Mouse (Mus musculus) hindbrain, embryonic 10.5 days (tissue): Measurements from ENCODE around the gene Dock6. TPM values are rescaled to one million over a fixed set of nuclear protein-coding genes. Genes with fewer than 3 reads are reported as not detected.
"Not testable (repeated sequence)": the region's sequence is repeated elsewhere in the genome, so short reads cannot be mapped to it uniquely, and the experiment has no call there.

Experiments used
- DNase-seq: peaks from one replicate; pipeline ENCODE4 v3.0.0-alpha.2; 2017; ENCODE audit warnings: low spot score
- H3K27ac ChIP-seq: fragments of 300-500 bp; sonication (generic); 2 replicates; pipeline ENCODE4 v1.5.1; 2016; ENCODE audit warnings: mild to moderate bottlenecking, moderate library complexity
- H3K27me3 ChIP-seq: fragments of 300-500 bp; sonication (generic); 2 replicates; pipeline ENCODE4 v1.6.1; 2016; ENCODE audit warnings: mild to moderate bottlenecking; ENCODE audit not compliant: poor library complexity, insufficient read depth, severe bottlenecking
- H3K36me3 ChIP-seq: fragments of 300-500 bp; sonication (generic); 2 replicates; pipeline ENCODE4 v1.6.1; 2016; ENCODE audit warnings: mild to moderate bottlenecking, moderate library complexity
- H3K4me1 ChIP-seq: fragments of 300-500 bp; sonication (generic); replicated peaks from 2 replicates; pipeline ENCODE4 v1.6.1; 2016; ENCODE audit warnings: mild to moderate bottlenecking
- H3K4me3 ChIP-seq: fragments of 300-500 bp; sonication (generic); 2 replicates; pipeline ENCODE4 v1.5.1; 2016; ENCODE audit warnings: mild to moderate bottlenecking, moderate library complexity
- H3K9me3 ChIP-seq: fragments of 300-500 bp; sonication (generic); 2 replicates; pipeline ENCODE4 v1.6.1; 2016; ENCODE audit warnings: mild to moderate bottlenecking, moderate library complexity
- WGBS: fragments of 180-500 bp; shearing (Covaris S2); methylation state at CpG from one replicate; pipeline ENCODE4 v1.1.7; 2016; 5-methylcytosine and 5-hydroxymethylcytosine counted together
- polyA plus RNA-seq: library from polyadenylated mRNA; unstranded; fragments of >200 nt; fragmentation: Nextera tagmentation; extraction: Ambion mirVana; gene quantifications from 2 replicates; pipeline ENCODE4 v1.2.1, GENCODE M21; 2016

The Dock6 gene
- polyA plus RNA-seq, 1 experiment from 2014 or later, result 24.1 TPM

DNA sequence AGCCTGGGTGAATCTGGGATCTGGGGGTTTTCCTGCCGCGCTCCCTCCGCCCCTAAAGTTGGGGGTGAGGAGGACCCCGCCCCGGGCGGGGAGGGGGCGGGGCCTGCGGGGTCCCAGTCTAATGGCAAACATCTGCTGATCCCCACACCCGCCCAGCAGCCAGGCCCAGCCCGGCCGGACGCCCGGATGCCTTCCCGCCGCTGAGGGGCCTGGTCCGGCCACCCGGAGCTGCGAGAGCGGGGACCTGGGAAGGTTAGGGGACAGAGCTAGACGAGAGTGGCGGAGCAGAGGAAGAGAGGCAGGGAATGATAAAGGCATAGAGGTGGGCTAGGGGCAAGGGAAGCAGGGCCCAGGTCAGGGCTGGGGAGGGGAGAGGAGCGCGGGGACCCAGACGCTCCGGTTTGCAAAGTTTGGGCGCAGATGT, 54.5 kb downstream of the Dock6 start:
- peaks cover 43% of the 10 kb centered on the region for H3K4me1 ChIP-seq
- H3K36me3 ChIP-seq, result peaks cover 49% of the 10 kb centered on the region
- WGBS, result under 1% methylated on average over 25 of the region's 26 CpGs
- DNase-seq, result peak; percentile 74
- H3K4me3 ChIP-seq, result peak overlapping the region; percentile 83
- peak overlapping the region; percentile 92 for H3K27ac ChIP-seq
- 0 out of 2 replicates have a peak, but pooled peaks cover 2% of the 10 kb centered on the region for H3K9me3 ChIP-seq
- no peaks in the 10 kb centered on the region for H3K27me3 ChIP-seq

DNA sequence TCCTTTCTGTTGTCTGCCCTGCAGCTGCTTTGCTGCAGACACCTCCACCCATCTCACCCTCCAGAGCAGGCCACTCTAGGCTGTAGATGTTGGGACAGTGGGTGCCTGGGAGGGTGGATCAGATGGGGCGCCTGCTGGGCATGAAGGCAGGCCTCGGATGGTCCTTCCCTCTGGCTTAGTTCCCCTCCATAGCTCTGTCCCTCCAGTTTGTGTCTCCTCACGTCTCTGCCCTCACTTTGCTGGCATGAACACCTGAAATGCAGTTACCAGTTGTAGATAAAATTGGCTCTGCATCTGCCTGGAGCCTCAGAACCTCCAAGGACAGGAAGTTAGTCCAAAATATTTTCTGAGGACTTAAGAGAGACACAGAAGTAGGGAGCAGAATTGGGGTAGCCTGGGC, 55.5 kb downstream of the Dock6 start:
- DNase-seq, result no peak
- Histone ChIP-seq H3K36me3 (peaks cover 54% of the 10 kb centered on the region), H3K4me1 (peaks cover 46% of the 10 kb centered on the region), H3K4me3 (peak overlapping the region; percentile 83), H3K9me3 (0 out of 2 replicates have a peak, but pooled peaks cover 2% of the 10 kb centered on the region), H3K27me3 (no peaks in the 10 kb centered on the region), H3K27ac (peak overlapping the region; percentile 79)
- 66% methylated on average over 3 of the region's 3 CpGs for WGBS

DNA sequence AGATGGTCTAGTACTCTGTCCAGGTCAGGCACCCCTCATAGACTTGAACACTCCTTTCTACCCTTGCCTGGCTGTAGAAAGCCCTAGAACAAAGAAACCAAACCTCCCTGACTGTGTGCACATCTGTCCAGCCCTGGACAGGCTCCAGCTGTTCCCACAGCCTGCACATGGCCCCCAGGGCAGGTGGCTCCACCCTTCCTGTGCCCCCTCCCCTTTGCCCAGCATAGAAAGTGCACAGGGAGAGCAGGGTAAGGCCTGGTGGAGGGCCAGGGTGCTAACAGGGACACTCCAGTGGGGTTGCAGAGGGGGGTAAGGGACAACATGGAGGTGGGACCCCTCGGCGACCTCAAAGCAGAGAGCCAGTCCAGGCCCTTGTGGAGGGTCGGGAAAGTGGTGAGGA, 56.2 kb downstream of the Dock6 start:
- Histone ChIP-seq H3K27me3 (no peaks in the 10 kb centered on the region), H3K36me3 (peaks cover 56% of the 10 kb centered on the region), H3K4me1 (peaks cover 46% of the 10 kb centered on the region), H3K9me3 (0 out of 2 replicates have a peak, but pooled peaks cover 2% of the 10 kb centered on the region), H3K4me3 (peak overlapping the region; percentile 83), H3K27ac (peak overlapping the region; percentile 79)
- WGBS, result 67% methylated on average over 3 of the region's 3 CpGs
- DNase-seq, result peak; percentile 19

DNA sequence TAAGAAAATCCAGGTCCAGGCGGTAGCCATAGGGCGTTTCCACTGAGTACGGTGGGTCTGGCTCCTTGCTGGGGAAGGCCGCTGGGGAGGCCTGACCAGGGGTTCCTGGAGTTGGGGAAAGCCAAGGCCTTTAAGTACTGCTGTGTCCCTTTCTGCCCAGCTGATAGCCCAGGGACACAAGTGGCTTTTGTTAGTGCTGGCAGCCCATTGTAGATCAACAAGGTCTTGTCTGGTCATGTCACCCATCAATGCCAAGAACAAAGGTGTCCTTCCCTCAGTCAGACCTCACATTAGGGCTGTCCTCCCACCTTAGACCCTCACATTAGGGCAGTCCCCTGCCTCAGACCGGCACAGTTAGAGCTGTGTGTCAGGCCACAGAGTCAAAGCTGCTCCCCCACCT, 56.9 kb downstream of the Dock6 start:
- peak overlapping the region; percentile 83 for H3K4me3 ChIP-seq
- DNase-seq, result no peak
- 0 out of 2 replicates have a peak, but pooled peaks cover 2% of the 10 kb centered on the region for H3K9me3 ChIP-seq
- peak overlapping the region; percentile 79 for H3K27ac ChIP-seq
- WGBS, result 71% methylated on average over 5 of the region's 5 CpGs
- H3K4me1 ChIP-seq, result peaks cover 46% of the 10 kb centered on the region
- peaks cover 49% of the 10 kb centered on the region for H3K36me3 ChIP-seq
- H3K27me3 ChIP-seq, result no peaks in the 10 kb centered on the region

DNA sequence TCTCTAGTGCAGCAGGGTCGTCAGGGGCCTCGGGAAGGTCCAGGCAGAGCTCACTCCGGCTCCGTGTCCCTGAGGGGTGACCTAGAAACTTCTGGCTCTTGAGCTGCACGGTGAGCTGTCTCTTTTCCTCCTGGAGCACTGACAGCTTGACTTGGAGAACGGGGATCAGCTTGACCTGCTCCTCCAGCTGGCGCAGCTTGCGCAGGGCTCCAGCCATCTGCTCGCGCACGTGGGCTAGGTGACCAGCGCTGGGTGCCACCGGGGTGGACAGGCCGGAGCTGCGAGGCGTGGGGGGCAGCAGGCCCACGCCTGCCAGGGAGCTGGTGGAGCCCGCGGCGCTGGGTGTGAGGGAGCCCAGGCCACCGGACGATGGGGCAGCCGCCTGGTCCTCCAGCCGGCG, 57.5 kb downstream of the Dock6 start:
- peaks cover 55% of the 10 kb centered on the region for H3K36me3 ChIP-seq
- DNase-seq, result no peak
- no peak overlapping the region; the same call in 1 of the 2 replicates for H3K27ac ChIP-seq
- H3K4me3 ChIP-seq, result no peak overlapping the region
- WGBS, result 95% methylated on average over 25 of the region's 25 CpGs
- H3K27me3 ChIP-seq, result no peaks in the 10 kb centered on the region
- 0 out of 2 replicates have a peak, but pooled peaks cover 2% of the 10 kb centered on the region for H3K9me3 ChIP-seq
- peaks cover 46% of the 10 kb centered on the region for H3K4me1 ChIP-seq

DNA sequence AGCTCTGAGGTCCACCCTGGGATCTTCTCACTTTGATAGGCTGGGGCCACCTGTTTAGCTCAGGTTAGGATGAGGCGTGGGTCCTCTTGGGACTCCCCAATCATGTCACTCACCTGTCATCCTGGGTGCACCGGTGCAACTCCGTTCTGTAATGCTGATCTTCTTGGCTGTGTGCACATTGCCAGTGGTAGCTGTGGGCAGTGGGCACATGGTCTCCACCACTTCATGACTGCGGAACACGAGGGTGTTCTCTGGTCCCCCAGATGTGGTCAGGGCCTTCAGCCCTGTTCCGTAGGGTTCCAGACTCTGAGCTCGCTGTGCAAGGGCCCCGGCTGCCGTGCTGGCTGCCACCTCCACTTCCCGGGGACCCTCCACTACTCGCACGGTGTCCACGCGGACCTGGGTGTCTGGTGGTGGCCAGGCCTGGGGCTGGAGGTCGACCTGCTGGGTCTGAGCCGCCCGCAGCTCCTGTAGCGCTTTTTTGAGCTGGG, 58.0 kb downstream of the Dock6 start:
- H3K4me1 ChIP-seq, result peaks cover 46% of the 10 kb centered on the region
- peaks cover 61% of the 10 kb centered on the region for H3K36me3 ChIP-seq

DNA sequence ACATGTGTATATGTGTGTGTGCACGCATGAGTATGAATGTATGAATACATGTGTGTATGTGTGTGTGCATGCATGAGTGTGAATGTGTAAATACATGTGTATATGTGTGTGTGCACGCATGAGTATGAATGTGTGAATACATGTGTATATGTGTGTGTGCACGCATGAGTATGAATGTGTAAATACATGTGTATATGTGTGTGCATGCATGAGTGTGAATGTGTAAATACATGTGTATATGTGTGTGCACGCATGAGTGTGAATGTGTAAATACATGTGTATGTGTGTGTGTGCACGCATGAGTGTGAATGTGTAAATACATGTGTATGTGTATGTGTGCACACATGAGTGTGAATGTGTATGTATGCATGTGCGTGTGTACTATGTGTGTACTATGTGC, 58.9 kb downstream of the Dock6 start:
- H3K27ac ChIP-seq, H3K27me3 ChIP-seq, H3K4me3 ChIP-seq, H3K9me3 ChIP-seq, DNase-seq: not testable (repeated sequence)
- Histone ChIP-seq H3K36me3 (peaks cover 70% of the 10 kb centered on the region), H3K4me1 (peaks cover 40% of the 10 kb centered on the region)
- WGBS, result 96% methylated on average over 6 of the region's 6 CpGs

More for the DNA sequence above, 58.0 kb downstream of the Dock6 start:
- DNase-seq, result no peak
- H3K27me3 ChIP-seq, result no peaks in the 10 kb centered on the region
- H3K4me3 ChIP-seq, result no peak overlapping the region
- H3K27ac ChIP-seq, result no peak overlapping the region
- WGBS, result 96% methylated on average over 18 of the region's 18 CpGs
- 0 out of 2 replicates have a peak, but pooled peaks cover 2% of the 10 kb centered on the region for H3K9me3 ChIP-seq

DNA sequence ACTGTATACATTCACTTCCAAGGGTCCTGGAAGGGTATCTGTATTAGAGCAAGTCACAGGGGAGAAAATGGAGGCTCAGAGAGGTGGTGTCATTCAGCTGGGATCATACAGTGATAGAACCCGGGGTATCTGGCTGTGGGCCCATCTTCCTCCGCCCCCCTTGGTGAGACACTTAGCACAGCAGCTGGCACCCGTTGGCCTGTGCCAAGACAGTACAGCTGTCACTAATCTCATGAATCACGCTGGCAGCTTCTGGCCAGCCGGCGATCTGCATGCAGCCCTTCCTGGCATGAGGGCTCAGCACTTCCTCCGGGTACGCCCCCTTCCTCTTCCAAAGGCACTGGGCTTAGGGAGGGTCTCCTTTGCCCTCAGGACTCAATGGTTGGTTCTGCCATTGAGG, 59.8 kb downstream of the Dock6 start:
- H3K4me1 ChIP-seq, result peaks cover 32% of the 10 kb centered on the region
- no peak overlapping the region for H3K27ac ChIP-seq
- H3K27me3 ChIP-seq, result no peaks in the 10 kb centered on the region
- peaks cover 73% of the 10 kb centered on the region for H3K36me3 ChIP-seq
- WGBS, result 87% methylated on average over 8 of the region's 8 CpGs
- no peaks in the 10 kb centered on the region for H3K9me3 ChIP-seq
- DNase-seq, result no peak
- no peak overlapping the region for H3K4me3 ChIP-seq

DNA sequence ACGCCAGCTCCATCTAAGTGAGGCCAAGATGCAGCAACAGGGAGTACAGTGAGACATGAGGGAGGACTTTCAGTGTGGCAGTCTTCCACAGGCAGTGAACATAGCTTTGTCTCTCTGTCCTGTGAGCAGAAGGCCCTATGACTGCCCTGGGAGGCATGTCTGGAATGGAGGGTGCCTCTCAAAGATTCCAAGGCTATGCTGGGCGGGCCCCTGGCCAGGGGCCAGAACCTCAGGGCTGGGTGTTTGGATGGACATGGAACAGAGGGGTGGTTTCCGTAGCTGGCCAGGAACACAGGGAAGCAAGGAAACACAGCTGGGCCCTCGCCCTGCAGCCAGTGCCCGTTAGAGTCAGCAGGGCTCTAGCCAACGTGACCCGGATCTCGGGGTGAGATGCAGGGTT, 60.6 kb downstream of the Dock6 start:
- 93% methylated on average over 8 of the region's 8 CpGs for WGBS
- no peaks in the 10 kb centered on the region for H3K9me3 ChIP-seq
- DNase-seq, result no peak
- peaks cover 73% of the 10 kb centered on the region for H3K36me3 ChIP-seq
- no peaks in the 10 kb centered on the region for H3K27me3 ChIP-seq
- H3K4me3 ChIP-seq, result no peak overlapping the region
- peaks cover 29% of the 10 kb centered on the region for H3K4me1 ChIP-seq
- H3K27ac ChIP-seq, result no peak overlapping the region

DNA sequence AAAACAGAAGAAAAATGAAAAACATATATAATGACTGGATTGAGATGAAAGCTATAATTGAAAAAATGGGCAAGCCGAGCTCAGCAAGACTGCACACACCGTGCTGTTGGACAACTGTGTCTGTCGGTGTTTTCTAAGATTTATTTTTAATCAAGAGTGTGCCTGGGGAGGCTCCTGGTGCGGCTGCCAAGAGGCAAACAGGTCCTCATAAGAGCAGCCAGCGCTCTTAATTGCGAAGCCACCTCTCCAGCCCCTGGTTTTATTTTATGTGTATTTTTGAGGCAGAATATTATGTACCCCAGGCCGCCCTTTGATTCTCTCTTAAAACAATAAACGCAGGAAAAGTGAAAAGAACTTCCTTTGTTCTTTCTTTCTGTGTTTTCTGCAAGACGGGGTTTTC, 64.2 kb downstream of the Dock6 start:
- no peak overlapping the region for H3K27ac ChIP-seq
- H3K9me3 ChIP-seq, result no peaks in the 10 kb centered on the region
- peaks cover 60% of the 10 kb centered on the region for H3K36me3 ChIP-seq
- 92% methylated on average over 9 of the region's 9 CpGs for WGBS
- H3K4me3 ChIP-seq, result no peak overlapping the region
- peaks cover 10% of the 10 kb centered on the region; the same call in 1 of the 2 replicates for H3K4me1 ChIP-seq
- no peaks in the 10 kb centered on the region for H3K27me3 ChIP-seq
- DNase-seq, result no peak

DNA sequence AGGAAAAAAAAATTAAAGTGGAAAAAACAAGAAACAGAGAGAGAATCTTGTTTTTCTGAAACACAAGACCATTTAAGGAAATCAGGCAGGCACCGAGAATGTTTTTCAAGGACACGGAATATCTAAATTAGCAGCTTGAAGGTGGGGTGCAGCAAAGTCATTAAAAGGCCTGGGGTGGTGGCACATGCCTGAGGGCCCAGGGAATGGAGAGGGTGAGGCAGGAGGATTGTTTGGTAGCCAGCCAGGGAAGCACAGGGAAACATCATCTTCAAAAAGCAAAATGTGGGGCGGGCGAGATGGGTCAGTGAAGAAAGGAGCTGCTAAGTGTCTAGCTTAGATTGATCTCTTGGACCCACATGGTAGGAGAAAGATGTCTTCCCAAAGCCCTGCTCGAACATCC, 64.8 kb downstream of the Dock6 start:
- H3K9me3 ChIP-seq, result no peaks in the 10 kb centered on the region
- no peaks in the 10 kb centered on the region for H3K27me3 ChIP-seq
- H3K36me3 ChIP-seq, result peaks cover 57% of the 10 kb centered on the region
- WGBS, result 90% methylated on average over 5 of the region's 5 CpGs
- H3K4me1 ChIP-seq, result peaks cover 6% of the 10 kb centered on the region; the same call in 1 of the 2 replicates
- no peak for DNase-seq
- no peak overlapping the region for H3K27ac ChIP-seq
- H3K4me3 ChIP-seq, result no peak overlapping the region

DNA sequence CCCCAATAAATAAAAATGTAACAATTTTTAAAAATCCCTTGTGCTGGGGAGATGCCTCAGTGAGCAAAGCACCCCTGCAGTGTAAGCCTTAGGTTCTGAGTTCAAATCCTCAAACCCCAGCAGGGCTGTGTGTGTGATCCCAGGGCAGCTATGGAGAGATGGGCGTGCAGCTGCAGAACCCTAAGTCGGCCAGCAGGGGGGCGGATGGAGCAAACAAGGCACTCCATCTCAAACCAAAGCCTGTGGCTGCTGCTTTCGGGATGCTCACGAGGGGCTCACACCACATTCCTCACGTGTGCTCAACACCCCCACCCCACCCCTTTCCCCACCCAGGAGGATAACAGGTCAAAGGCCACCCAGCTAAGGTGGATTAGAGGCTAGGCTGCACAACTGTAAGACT, 65.5 kb downstream of the Dock6 start:
- peak; percentile 69 for DNase-seq
- Histone ChIP-seq H3K27me3 (no peaks in the 10 kb centered on the region), H3K27ac (peak overlapping the region; percentile 66), H3K36me3 (peaks cover 53% of the 10 kb centered on the region), H3K4me1 (peaks cover 6% of the 10 kb centered on the region; the same call in 1 of the 2 replicates), H3K4me3 (no peak overlapping the region), H3K9me3 (no peaks in the 10 kb centered on the region)
- WGBS, result 6% methylated on average over 6 of the region's 6 CpGs

DNA sequence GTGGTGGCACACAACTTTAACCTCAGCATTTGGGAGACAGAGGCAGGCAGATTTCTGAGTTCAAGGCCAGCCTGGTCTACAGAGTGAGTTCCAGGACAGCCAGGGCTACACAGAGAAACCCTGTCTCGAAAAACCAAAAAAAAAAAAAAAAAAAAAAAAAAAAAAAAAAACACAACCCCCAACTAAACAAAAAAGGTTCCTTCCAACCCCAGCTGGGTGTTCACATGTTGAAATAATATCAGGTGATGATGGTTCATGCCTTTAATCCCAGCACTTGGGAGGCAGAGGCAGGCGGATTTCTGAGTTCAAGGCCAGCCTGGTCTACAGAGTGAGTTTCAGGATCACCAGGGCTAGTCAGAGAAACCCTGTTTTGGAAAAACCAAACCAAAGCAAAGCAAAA, 66.1 kb downstream of the Dock6 start:
- H3K27ac ChIP-seq, H3K27me3 ChIP-seq, DNase-seq, H3K4me1 ChIP-seq, H3K9me3 ChIP-seq, H3K4me3 ChIP-seq: not testable (repeated sequence)
- 91% methylated on average over 2 of the region's 2 CpGs for WGBS
- peaks cover 53% of the 10 kb centered on the region for H3K36me3 ChIP-seq
